Mouse (Mus musculus): ENCODE results near the gene Gas2l3. TPM values are rescaled to one million over a fixed set of nuclear protein-coding genes. Genes with fewer than 3 reads are reported as not detected.

Gene Gas2l3
- polyA plus RNA-seq, 1 experiment from 2014 or later = 6.4 TPM

DNA sequence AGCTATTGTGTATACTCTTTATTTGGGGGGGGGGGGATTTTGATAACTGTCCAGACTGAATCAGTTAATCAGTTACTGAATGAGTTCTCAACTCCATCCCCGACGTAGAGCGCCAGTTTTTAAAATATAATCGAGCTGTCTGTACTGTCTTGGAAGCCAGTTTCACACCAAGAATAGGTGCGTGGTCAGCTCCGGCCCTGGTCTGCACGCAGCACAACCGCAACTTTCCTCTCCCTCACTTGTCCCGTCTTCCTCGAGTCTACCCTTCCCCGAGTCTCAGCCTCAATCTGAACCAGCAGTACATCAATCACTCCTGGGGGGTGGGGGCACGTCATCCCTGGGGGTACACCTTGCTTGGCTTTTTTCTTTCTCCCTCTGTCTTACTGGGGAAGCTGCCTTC lies 8.4 kb downstream of the Gas2l3 start:
- H3K4me2 ChIP-seq (replicated peaks; ENCODE audit: low read depth) = no peak overlapping the region
- no peak overlapping the region for H3K9ac ChIP-seq (ENCODE audit: low read length)
- no peak overlapping the region for H3K4me3 ChIP-seq (ENCODE audit: low read depth, low read length)
- DNase-seq (ENCODE audit: low spot score) (no peak), ATAC-seq (ENCODE audit: low FRiP score, low TSS enrichment) (no peak)
- H3K4me1 ChIP-seq (replicated peaks; ENCODE audit: control insufficient read depth, insufficient read depth) = no peaks in the 10 kb centered on the region
- H3K27ac ChIP-seq (replicated peaks) = no peak overlapping the region
- peaks cover 5% of the 10 kb centered on the region; the same call in 1 of the 2 replicates for H3K36me3 ChIP-seq (ENCODE audit: control insufficient read depth, insufficient read depth, low read length)
- H3K27me3 ChIP-seq (ENCODE audit: control insufficient read depth, insufficient read depth, low read length) = no peaks in the 10 kb centered on the region
- no peaks in the 10 kb centered on the region for H3K9me3 ChIP-seq (ENCODE audit: control insufficient read depth, low read length)
- TF ChIP-seq EP300 (optimal IDR thresholded peaks at IDR 0.05) = no peak
- no peak for TF ChIP-seq CTCF (IDR thresholded peaks at IDR 0.05; ENCODE audit: low read depth)
- 82% methylated on average over 12 of the region's 12 CpGs for WGBS

DNA sequence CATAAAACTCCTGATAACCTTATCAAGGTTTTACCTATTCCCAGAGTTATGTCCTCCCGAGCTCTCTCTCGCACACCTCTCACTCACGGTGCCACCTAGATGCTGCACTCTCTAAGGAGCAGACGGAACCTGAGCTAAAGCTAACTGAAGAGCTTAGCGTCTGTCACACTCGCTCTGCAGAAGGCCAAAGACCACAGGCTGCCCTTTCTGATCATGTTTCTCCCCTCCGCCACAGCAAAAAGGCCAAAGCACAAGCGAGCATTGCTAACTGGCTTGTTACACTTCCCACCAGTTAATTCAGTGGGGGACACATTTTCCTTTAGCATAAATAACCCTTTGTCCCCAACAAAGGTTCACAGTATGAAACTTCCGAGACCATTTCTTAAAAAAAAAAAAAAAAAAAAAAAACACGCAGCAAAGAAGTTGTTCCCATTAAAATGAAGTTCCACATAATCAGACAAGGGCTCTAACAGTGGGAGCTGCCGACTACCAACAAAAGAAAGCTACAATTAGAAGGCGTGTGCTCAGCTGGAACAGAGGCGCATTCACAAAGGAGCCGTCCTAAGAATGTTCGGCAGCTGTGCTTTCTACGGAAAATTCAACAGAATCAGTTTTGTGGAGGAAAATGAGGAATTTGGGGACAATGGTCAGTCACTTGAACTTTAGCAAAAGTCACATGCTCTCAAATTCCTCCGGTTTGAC lies 9.1 kb downstream of the Gas2l3 start:
- H3K4me1 ChIP-seq (replicated peaks; ENCODE audit: control insufficient read depth, insufficient read depth) = no peaks in the 10 kb centered on the region
- H3K4me3 ChIP-seq (ENCODE audit: low read depth, low read length) = no peak overlapping the region
- peaks cover 5% of the 10 kb centered on the region; the same call in 1 of the 2 replicates for H3K36me3 ChIP-seq (ENCODE audit: control insufficient read depth, insufficient read depth, low read length)
- no peak for ATAC-seq (ENCODE audit: low FRiP score, low TSS enrichment)
- no peak overlapping the region for H3K4me2 ChIP-seq (replicated peaks; ENCODE audit: low read depth)
- WGBS = 74% methylated on average over 17 of the region's 17 CpGs
- TF ChIP-seq EP300 (optimal IDR thresholded peaks at IDR 0.05) (no peak), CTCF (IDR thresholded peaks at IDR 0.05; ENCODE audit: low read depth) (no peak)
- no peak overlapping the region for H3K9ac ChIP-seq (ENCODE audit: low read length)
- no peak overlapping the region for H3K27ac ChIP-seq (replicated peaks)
- H3K9me3 ChIP-seq (ENCODE audit: control insufficient read depth, low read length) = no peaks in the 10 kb centered on the region
- no peaks in the 10 kb centered on the region for H3K27me3 ChIP-seq (ENCODE audit: control insufficient read depth, insufficient read depth, low read length)
- no peak for DNase-seq (ENCODE audit: low spot score)

DNA sequence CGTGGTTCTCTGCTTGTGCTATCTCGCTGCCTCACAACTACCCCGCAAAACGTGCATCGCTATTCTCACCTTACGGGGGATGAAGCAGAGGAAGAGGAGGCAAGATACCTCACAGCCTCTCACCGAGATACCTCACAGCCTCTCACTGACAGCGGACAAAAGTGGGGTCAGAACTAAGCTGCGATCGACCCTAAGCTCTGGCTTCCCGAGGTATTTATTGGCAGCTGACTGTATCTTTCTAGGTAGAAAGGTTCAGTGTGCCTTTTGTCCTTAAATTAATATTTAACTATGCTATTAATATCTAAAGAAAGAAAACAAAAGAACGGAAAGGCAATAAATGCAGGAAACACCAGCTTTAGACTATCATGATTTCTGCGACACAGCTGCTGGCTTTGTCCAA lies 11.0 kb downstream of the Gas2l3 start:
- ATAC-seq (ENCODE audit: low FRiP score, low TSS enrichment) = peak; percentile 35; the same call in 1 of the 2 replicates
- WGBS = 70% methylated on average over 13 of the region's 13 CpGs
- H3K27me3 ChIP-seq (ENCODE audit: control insufficient read depth, insufficient read depth, low read length) = no peaks in the 10 kb centered on the region

DNA sequence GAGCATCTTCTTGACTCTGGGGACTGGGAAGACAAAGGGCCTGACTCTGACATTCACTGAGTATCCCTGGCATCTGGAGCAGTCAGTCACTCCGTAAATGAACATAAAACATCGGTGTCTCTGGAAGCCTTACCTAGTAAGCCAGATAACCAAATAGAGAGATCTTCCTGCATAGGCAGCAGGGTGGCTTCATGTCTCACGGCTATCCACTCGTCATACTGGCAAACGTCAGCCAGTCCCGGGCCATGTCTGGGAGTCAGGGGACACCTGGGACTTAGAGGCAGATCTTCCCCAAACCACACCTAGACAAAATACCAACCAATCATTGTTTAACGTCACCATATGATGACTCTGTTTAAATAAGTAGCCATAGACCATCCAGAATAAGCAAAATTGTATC lies 13.0 kb downstream of the Gas2l3 start:
- Histone ChIP-seq H3K36me3 (ENCODE audit: control insufficient read depth, insufficient read depth, low read length) (peaks cover 2% of the 10 kb centered on the region; the same call in 1 of the 2 replicates), H3K9ac (ENCODE audit: low read length) (no peak overlapping the region), H3K4me1 (replicated peaks; ENCODE audit: control insufficient read depth, insufficient read depth) (no peaks in the 10 kb centered on the region), H3K27ac (replicated peaks) (no peak overlapping the region), H3K9me3 (ENCODE audit: control insufficient read depth, low read length) (no peaks in the 10 kb centered on the region), H3K27me3 (ENCODE audit: control insufficient read depth, insufficient read depth, low read length) (no peaks in the 10 kb centered on the region), H3K4me3 (ENCODE audit: low read depth, low read length) (no peak overlapping the region), H3K4me2 (replicated peaks; ENCODE audit: low read depth) (no peak overlapping the region)
- no peak for ATAC-seq (ENCODE audit: low FRiP score, low TSS enrichment)
- TF ChIP-seq CTCF (IDR thresholded peaks at IDR 0.05; ENCODE audit: low read depth) (no peak), EP300 (optimal IDR thresholded peaks at IDR 0.05) (no peak)
- DNase-seq (ENCODE audit: low spot score) = no peak
- WGBS = 92% methylated on average over 7 of the region's 7 CpGs

More for the DNA sequence above, 11.0 kb downstream of the Gas2l3 start:
- H3K4me1 ChIP-seq (replicated peaks; ENCODE audit: control insufficient read depth, insufficient read depth) = no peaks in the 10 kb centered on the region
- H3K9ac ChIP-seq (ENCODE audit: low read length) = no peak overlapping the region
- H3K27ac ChIP-seq (replicated peaks) = no peak overlapping the region
- H3K36me3 ChIP-seq (ENCODE audit: control insufficient read depth, insufficient read depth, low read length) = 0 out of 2 replicates have a peak, but pooled peaks cover 2% of the 10 kb centered on the region
- TF ChIP-seq CTCF (IDR thresholded peaks at IDR 0.05; ENCODE audit: low read depth) = no peak
- TF ChIP-seq EP300 (optimal IDR thresholded peaks at IDR 0.05) = no peak
- peak overlapping the region; percentile 37; the same call in 1 of the 2 replicates for H3K4me2 ChIP-seq (replicated peaks; ENCODE audit: low read depth)
- no peak for DNase-seq (ENCODE audit: low spot score)
- no peaks in the 10 kb centered on the region for H3K9me3 ChIP-seq (ENCODE audit: control insufficient read depth, low read length)
- H3K4me3 ChIP-seq (ENCODE audit: low read depth, low read length) = no peak overlapping the region

DNA sequence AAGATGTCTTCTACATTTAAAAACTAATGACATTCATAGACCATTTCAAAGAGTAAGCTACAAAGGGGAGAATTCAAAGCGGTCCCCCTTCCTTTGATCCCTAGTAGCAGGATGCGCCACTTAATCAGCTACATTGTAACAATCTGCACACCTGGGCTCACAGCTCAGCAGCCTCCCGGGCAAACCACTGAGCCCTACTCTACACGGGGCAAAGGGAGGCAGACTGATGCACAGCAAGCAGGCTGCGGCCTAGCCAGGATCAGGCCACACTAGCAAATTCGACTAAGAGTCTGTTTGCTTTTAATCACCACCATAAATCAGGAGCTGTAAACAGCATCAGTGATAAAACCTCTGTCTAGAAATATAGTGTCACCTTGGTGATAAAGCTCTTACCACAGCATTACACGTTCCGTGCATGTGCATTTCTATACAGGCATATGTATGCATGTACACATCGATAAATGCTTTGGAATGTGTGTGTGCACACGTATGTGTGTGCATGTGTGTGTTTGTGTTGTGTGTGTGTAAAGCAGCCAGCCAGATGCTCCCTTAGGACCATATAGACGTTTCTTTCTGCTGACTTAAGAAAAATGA lies 18.9 kb downstream of the Gas2l3 start:
- Histone ChIP-seq H3K4me3 (ENCODE audit: low read depth, low read length) (no peak overlapping the region), H3K36me3 (ENCODE audit: control insufficient read depth, insufficient read depth, low read length) (peaks cover 4% of the 10 kb centered on the region), H3K27me3 (ENCODE audit: control insufficient read depth, insufficient read depth, low read length) (no peaks in the 10 kb centered on the region), H3K27ac (replicated peaks) (no peak overlapping the region; the same call in 1 of the 2 replicates), H3K4me2 (replicated peaks; ENCODE audit: low read depth) (no peak overlapping the region), H3K9ac (ENCODE audit: low read length) (no peak overlapping the region), H3K4me1 (replicated peaks; ENCODE audit: control insufficient read depth, insufficient read depth) (no peaks in the 10 kb centered on the region), H3K9me3 (ENCODE audit: control insufficient read depth, low read length) (no peaks in the 10 kb centered on the region)
- no peak for DNase-seq (ENCODE audit: low spot score)
- ATAC-seq (ENCODE audit: low FRiP score, low TSS enrichment) = 0 out of 2 replicates have a peak, but pooled peaks have one; percentile 18
- no peak for TF ChIP-seq CTCF (IDR thresholded peaks at IDR 0.05; ENCODE audit: low read depth)
- TF ChIP-seq EP300 (optimal IDR thresholded peaks at IDR 0.05) = no peak
- 76% methylated on average over 11 of the region's 11 CpGs for WGBS

DNA sequence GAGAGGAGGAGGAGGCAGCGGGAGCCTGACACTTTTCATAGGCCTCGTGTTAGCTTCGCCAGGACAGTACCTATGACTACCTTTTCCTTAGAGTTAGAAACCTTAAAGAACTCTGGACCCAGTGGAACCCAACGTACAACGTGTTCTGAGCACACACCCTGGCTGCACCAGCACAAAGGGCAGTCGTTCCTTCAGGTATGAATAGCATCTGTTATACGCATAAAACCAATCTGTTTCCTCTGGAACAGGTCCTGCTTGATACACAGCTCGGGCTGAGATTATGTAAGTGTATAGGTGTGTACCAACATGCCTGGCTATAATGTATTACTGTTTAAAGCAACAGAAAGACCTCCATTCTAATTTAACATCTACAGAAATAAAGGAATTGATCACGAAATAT lies 19.6 kb downstream of the Gas2l3 start:
- whole genome bisulfite sequencing = 62% methylated on average over 9 of the region's 9 CpGs
- Histone ChIP-seq H3K27ac (replicated peaks) (peak overlapping the region; percentile 56; the same call in 1 of the 2 replicates), H3K4me2 (replicated peaks; ENCODE audit: low read depth) (no peak overlapping the region), H3K4me1 (replicated peaks; ENCODE audit: control insufficient read depth, insufficient read depth) (no peaks in the 10 kb centered on the region), H3K4me3 (ENCODE audit: low read depth, low read length) (no peak overlapping the region), H3K27me3 (ENCODE audit: control insufficient read depth, insufficient read depth, low read length) (no peaks in the 10 kb centered on the region), H3K9me3 (ENCODE audit: control insufficient read depth, low read length) (no peaks in the 10 kb centered on the region), H3K36me3 (ENCODE audit: control insufficient read depth, insufficient read depth, low read length) (peaks cover 4% of the 10 kb centered on the region), H3K9ac (ENCODE audit: low read length) (no peak overlapping the region)
- DNase-seq (ENCODE audit: low spot score) = no peak
- ATAC-seq (ENCODE audit: low FRiP score, low TSS enrichment) = peak; percentile 89
- TF ChIP-seq EP300 (optimal IDR thresholded peaks at IDR 0.05) (peak; percentile 65), CTCF (IDR thresholded peaks at IDR 0.05; ENCODE audit: low read depth) (no peak)
